Mouse (Mus musculus): ENCODE data around the gene Usp37.

DNA sequence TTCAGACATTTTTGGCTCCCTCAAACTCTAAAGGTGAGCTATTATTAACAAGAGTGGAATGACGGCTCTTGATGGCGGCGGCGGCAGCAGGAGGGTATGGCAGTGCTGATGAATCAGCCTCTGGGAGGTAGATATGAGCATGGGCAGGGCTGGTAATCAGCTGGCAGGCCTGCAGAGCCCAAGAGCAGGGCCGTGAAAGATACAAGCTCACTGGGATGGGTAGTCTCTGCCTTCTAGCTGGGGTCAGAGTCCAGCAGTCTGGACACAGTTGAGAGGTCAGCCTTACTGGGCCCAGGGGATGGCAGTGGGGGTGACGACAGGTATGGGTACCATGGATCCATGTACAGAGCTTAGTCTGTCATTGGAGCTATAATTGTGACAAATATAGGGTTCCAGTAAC is 110.9 kb downstream of the Usp37 start:
- TF ChIP-seq CTCF (IDR thresholded peaks at IDR 0.05; ENCODE audit: borderline replicate concordance, insufficient read depth, low read length) (no peak), POLR2A (IDR thresholded peaks at IDR 0.05; ENCODE audit: low read depth, low read length) (no peak)
